Mouse (Mus musculus) kidney, adult 2 months (tissue): ENCODE data around the gene Cdk9.

ENCODE experiments used
- CTCF ChIP-seq: fragments of 200-500 bp; conservative IDR thresholded peaks from 2 replicates; pipeline ENCODE4 v1.5.1; 2011; ENCODE audit warnings: low read depth, mild to moderate bottlenecking, control low read depth, low read length, moderate library complexity, mixed read lengths; ENCODE audit not compliant: insufficient read depth, insufficient read length
- POLR2A ChIP-seq: fragments of 200-500 bp; IDR thresholded peaks from one replicate; pipeline ENCODE4 v1.6.1; 2011; ENCODE audit warnings: low read depth, low read length, control low read depth

DNA sequence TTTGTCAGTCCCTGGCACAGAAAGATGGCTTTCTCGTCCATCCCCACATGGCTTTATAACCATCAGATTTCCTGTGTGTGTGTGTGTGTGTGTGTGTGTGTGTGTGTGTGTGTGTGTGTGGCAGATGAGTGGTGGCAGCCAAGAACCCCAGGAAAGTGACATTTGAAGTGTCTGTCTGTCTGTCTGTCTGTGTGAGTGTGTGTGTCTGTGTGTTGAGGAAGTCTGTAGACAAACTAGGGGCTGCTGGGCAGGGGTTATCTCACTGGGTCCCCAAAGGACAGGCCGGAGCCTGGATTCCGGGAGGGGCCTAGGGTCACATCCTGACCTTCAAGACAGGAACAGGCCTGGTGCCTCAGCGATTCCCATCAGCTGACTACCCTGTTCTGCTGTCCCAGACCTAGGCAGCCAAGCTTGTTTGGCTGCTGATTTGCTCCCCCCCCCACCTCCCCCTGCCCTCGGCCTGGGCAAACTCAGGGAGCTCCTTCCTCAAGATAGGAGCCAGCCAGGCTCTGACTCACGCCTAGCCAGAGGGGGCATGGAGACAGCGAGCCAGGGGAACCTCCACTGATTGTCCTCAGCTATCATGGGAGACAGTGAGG lies 51.3 kb downstream of the Cdk9 start:
- TF ChIP-seq POLR2A, result no peak
- TF ChIP-seq CTCF, result no peak
